Mouse (Mus musculus): ENCODE data around the gene Gm5615. TPM values are rescaled to one million over a fixed set of nuclear protein-coding genes. Genes with fewer than 3 reads are reported as not detected.

The Gm5615 gene
- polyA plus RNA-seq (2015; fragmentation: Nextera tagmentation; extraction: Ambion mirVana): not detected in 2 replicates

DNA sequence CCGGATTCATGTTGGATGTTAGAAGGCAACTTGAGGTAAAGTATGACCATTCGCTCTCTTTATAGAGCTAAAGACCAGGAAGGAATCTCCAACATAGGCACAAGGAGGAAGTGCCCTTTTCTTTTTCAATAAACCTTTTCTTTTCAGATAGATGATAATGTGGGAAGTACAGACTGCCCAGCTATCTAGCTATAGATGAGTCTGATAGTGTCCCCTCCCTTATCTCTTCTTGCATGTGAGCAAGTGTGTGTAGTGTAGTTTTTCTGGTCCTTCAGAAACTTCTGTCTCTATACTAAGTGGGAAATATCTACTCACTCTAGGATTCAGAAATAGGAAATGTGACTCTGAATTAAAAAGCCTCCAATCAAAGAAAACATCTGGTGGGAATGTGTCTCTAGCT, at the start of gene Gm5615:
Gene Gm5615, minus strand, starts transcription at position 101 of the 400 bp plus-strand sequence.
- Histone ChIP-seq H3K9me3 (0 out of 2 replicates have a peak, but pooled peaks cover 3% of the 10 kb centered on the region), H3K4me2 (no peak within 1 kb of the TSS), H3K9ac (no peak within 1 kb of the TSS), H3K4me3 (no peak within 1 kb of the TSS), H3K27me3 (no peaks in the 10 kb centered on the region), H3K36me3 (no peaks in the 10 kb centered on the region), H3K27ac (no peak within 1 kb of the TSS), H3K4me1 (replicated peaks) (no peaks in the 10 kb centered on the region)
- WGBS: 91% methylated on average over 2 of the region's 2 CpGs
- ATAC-seq (ENCODE audit: low FRiP score): no peak

- Histone ChIP-seq H3K9me3 (peaks cover 7% of the 10 kb centered on the region; the same call in 1 of the 2 replicates), H3K4me3 (no peak within 1 kb of the TSS), H3K4me1 (replicated peaks) (no peaks in the 10 kb centered on the region), H3K9ac (no peak within 1 kb of the TSS), H3K27ac (no peak within 1 kb of the TSS), H3K36me3 (no peaks in the 10 kb centered on the region), H3K4me2 (no peak within 1 kb of the TSS), H3K27me3 (no peaks in the 10 kb centered on the region)
- no peak for ATAC-seq (ENCODE audit: low FRiP score)
- 66% methylated on average over 1 of the region's 1 CpGs for WGBS
Measured at GRCm38 (mm10) chr9:36582535-36582934, 40.8 kb upstream of the Gm5615 start, which contains the start of gene Gm17689. TSS of gene Gm17689 (minus strand) at chr9:36582635.

- Histone ChIP-seq H3K4me3 (no peak overlapping the region), H3K9me3 (peaks cover 32% of the 10 kb centered on the region), H3K4me2 (no peak overlapping the region), H3K36me3 (no peaks in the 10 kb centered on the region), H3K9ac (no peak overlapping the region), H3K27ac (no peak overlapping the region), H3K4me1 (replicated peaks) (no peaks in the 10 kb centered on the region), H3K27me3 (no peaks in the 10 kb centered on the region)
- 80% methylated on average over 5 of the region's 5 CpGs for WGBS
- no peak for ATAC-seq (ENCODE audit: low FRiP score)
Measured at GRCm38 (mm10) chr9:36504211-36504610, 37.6 kb downstream of the Gm5615 start.

DNA sequence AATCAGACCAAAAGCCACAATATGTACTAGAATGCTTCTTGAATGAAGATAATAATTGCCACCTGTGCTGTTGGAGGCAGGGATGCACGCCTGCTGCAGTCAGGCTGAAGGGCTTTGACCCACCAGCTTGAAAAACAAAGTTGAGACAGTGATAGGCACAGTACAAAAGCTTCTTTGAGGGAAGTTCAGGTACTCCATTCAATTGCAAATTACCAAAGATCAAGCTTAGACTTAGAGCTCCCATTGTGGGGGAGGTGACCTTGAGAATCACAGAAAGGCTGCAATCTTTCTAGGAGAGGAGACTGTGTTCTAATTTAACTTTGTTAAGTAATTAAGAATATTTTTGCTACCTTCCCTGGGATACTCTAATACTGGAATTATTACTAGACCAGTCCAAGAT, 45.9 kb downstream of the Gm5615 start:
- H3K36me3 ChIP-seq: no peaks in the 10 kb centered on the region
- no peak for ATAC-seq (ENCODE audit: low FRiP score)
- WGBS: 57% methylated on average over 1 of the region's 1 CpGs
- H3K4me1 ChIP-seq (replicated peaks): no peaks in the 10 kb centered on the region
- no peak overlapping the region for H3K27ac ChIP-seq
- H3K4me3 ChIP-seq: no peak overlapping the region
- H3K9ac ChIP-seq: no peak overlapping the region
- H3K4me2 ChIP-seq: no peak overlapping the region
- H3K27me3 ChIP-seq: no peaks in the 10 kb centered on the region
- H3K9me3 ChIP-seq: peaks cover 19% of the 10 kb centered on the region; the same call in 1 of the 2 replicates

DNA sequence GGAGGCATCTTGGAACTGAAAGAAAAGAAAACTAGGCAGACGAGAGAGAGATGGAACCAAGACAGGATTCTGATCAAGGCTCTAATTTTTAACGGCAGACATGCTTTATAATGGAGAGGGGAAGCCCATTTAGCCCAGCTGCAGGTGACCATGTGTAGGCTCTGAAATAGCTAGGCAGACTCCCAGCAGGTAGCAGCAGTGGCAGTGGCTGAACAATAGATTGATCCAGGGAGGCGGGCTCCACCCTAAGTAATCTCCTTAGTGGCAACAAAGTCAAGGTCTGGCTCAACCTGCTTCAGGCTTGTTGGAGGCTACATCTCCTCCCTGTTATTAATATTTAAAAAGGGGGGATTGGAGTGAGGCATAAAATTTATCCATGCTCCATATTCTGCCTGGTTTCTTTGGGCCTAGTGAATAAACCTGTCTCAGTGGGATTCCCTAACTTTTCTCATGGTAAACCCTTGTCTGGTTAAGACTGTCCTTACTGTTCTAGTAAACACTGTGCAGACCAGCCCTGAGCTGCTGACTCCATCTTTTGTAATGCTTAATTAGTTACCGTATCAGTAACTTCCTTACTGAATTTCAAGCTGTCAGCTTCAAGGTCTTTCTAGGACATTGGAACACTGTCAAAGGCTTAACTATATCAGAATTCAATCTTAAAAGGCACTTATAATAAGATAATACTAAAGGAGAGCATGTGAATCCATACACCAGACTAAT, 47.1 kb downstream of the Gm5615 start:
- H3K27ac ChIP-seq: no peak overlapping the region
- H3K9ac ChIP-seq: no peak overlapping the region
- H3K27me3 ChIP-seq: no peaks in the 10 kb centered on the region
- H3K36me3 ChIP-seq: no peaks in the 10 kb centered on the region
- H3K9me3 ChIP-seq: peaks cover 19% of the 10 kb centered on the region; the same call in 1 of the 2 replicates
- H3K4me2 ChIP-seq: no peak overlapping the region
- no peak overlapping the region for H3K4me3 ChIP-seq
- no peak for ATAC-seq (ENCODE audit: low FRiP score)
- no peaks in the 10 kb centered on the region for H3K4me1 ChIP-seq (replicated peaks)
- WGBS: 85% methylated on average over 4 of the region's 4 CpGs

Other genes with a start within 250 kb of the Gm5615 start
- gene Gm7257, start 110.1 kb downstream of the Gm5615 start, polyA plus RNA-seq (2015; fragmentation: Nextera tagmentation; extraction: Ambion mirVana): not detected in 2 replicates
- gene Gm9513, start 66.3 kb downstream of the Gm5615 start, polyA plus RNA-seq (2015; fragmentation: Nextera tagmentation; extraction: Ambion mirVana): not detected in 2 replicates
- not detected in 2 replicates for gene Gm17689, start 40.7 kb upstream of the Gm5615 start, polyA plus RNA-seq (2015; fragmentation: Nextera tagmentation; extraction: Ambion mirVana)
- gene A630095E13Rik, start 101.4 kb upstream of the Gm5615 start, polyA plus RNA-seq (2015; fragmentation: Nextera tagmentation; extraction: Ambion mirVana): not detected in 2 replicates
- not detected in 2 replicates for gene Acrv1, start 151.3 kb upstream of the Gm5615 start, polyA plus RNA-seq (2015; fragmentation: Nextera tagmentation; extraction: Ambion mirVana)
- gene Chek1, start 185.1 kb upstream of the Gm5615 start, polyA plus RNA-seq (2015; fragmentation: Nextera tagmentation; extraction: Ambion mirVana): 10.0 and 11.3 TPM in 2 replicates
- 109 and 110 TPM in 2 replicates for gene Stt3a, start 225.7 kb upstream of the Gm5615 start, polyA plus RNA-seq (2015; fragmentation: Nextera tagmentation; extraction: Ambion mirVana)